Mouse (Mus musculus): Measurements from ENCODE around the gene Smarca2.

DNA sequence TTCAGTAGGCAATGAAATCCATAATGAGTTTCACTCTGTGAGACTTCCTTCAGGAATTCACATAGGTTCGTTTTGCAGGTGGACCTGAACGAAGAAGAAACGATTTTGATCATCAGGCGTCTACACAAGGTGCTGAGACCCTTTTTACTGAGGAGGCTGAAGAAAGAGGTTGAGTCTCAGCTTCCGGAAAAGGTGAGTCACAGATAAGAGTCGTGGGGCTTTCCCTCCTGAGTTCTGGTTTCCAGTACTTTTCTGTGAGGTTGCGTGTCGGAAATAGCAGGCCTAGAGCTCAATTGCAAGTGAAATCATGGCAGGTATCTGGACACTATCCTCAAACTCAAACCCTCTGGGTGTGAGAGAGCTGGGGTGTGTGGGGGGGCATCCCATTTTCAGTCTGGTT lies 78.9 kb downstream of the Smarca2 start:
- TF ChIP-seq CTCF (IDR thresholded peaks at IDR 0.05; ENCODE audit: control insufficient read depth, insufficient read depth, insufficient replicate concordance, low read depth, low read length) (no peak), POLR2A (IDR thresholded peaks at IDR 0.05; ENCODE audit: control insufficient read depth, low read depth, low read length) (no peak)
